Mouse (Mus musculus) CH12.LX (cell line): ENCODE measurements at regions not wholly inside any gene's neighbourhood (a gene's known extent, or its start where the extent isn't known, plus 50 kb on each side); places are given as distances from the start of the nearest gene placed in this dataset.

ENCODE experiments used
- DNase-seq: peaks from one replicate; pipeline ENCODE4 v3.0.0-alpha.2; 2013; ENCODE audit errors: extremely low read depth
- H3K27ac ChIP-seq: 2 replicates; pipeline ENCODE4 v1.5.1; 2012; ENCODE audit warnings: low read depth, mild to moderate bottlenecking, control low read depth, moderate library complexity; ENCODE audit not compliant: insufficient read depth
- H3K27me3 ChIP-seq: replicated peaks from 2 replicates; pipeline ENCODE3; 2012; ENCODE audit warnings: inconsistent platforms
- H3K36me3 ChIP-seq, 2 experiments: replicated peaks in 1 of 2; 2 replicates each; pipeline versions ENCODE3 to v1.6.1; 2012; ENCODE audit warnings: inconsistent platforms in 1 of 2, low read length in 1 of 2, mild to moderate bottlenecking in 1 of 2, mixed read lengths in 1 of 2, moderate library complexity in 1 of 2; ENCODE audit not compliant: control insufficient read depth in 1 of 2, insufficient read depth in 1 of 2
- H3K4me1 ChIP-seq, 2 experiments: 2 replicates each; pipeline ENCODE4 v1.6.1; 2012; ENCODE audit warnings: inconsistent platforms in 1 of 2, moderate library complexity in 1 of 2; ENCODE audit not compliant: insufficient read depth in 2 of 2, control insufficient read depth in 1 of 2
- H3K4me2 ChIP-seq: 2 replicates; pipeline ENCODE4 v1.6.1; 2012; ENCODE audit warnings: low read depth, mild to moderate bottlenecking, control low read depth; ENCODE audit not compliant: poor library complexity, insufficient read depth, severe bottlenecking
- H3K4me3 ChIP-seq, 3 experiments: fragments of 150-350 bp in 1 of 3; sonication (generic) in 1 of 3; replicated peaks in 1 of 3; 2 replicates each; pipeline versions ENCODE3 to v1.5.1; 2011 to 2012; ENCODE audit warnings: low read depth in 2 of 3, low read length in 2 of 3, mild to moderate bottlenecking in 2 of 3, moderate library complexity in 2 of 3, control low read depth in 1 of 3, improper control_type of control experiment in 1 of 3, inconsistent platforms in 1 of 3, mixed read lengths in 1 of 3; ENCODE audit not compliant: poor library complexity in 1 of 3
- H3K79me2 ChIP-seq: replicated peaks from 2 replicates; pipeline ENCODE4 v1.6.1; 2012; ENCODE audit warnings: mild to moderate bottlenecking, moderate library complexity; ENCODE audit not compliant: control insufficient read depth, poor library complexity, insufficient read depth, severe bottlenecking; ENCODE audit errors: extremely low read depth
- H3K9ac ChIP-seq: 2 replicates; pipeline ENCODE4 v1.6.1; 2012; ENCODE audit warnings: low read depth, mild to moderate bottlenecking, control low read depth, moderate library complexity; ENCODE audit not compliant: insufficient read depth
- H3K9me3 ChIP-seq: replicated peaks from 2 replicates; pipeline ENCODE3; 2012; ENCODE audit warnings: low read length, inconsistent platforms, mixed read lengths
- BHLHE40 ChIP-seq: IDR thresholded peaks from 2 replicates; pipeline ENCODE4 v1.6.1; 2011; ENCODE audit warnings: mild to moderate bottlenecking, low read depth, low read length, improper control_type of control experiment
- CHD1 ChIP-seq: IDR thresholded peaks from 2 replicates; pipeline ENCODE4 v1.6.1; 2012; ENCODE audit warnings: low read depth, low read length, improper control_type of control experiment, inconsistent platforms
- ELF1 ChIP-seq: IDR thresholded peaks from 2 replicates; pipeline ENCODE4 v1.6.1; 2014; ENCODE audit warnings: low read depth, mild to moderate bottlenecking, inconsistent platforms, low read length, improper control_type of control experiment
- EP300 ChIP-seq: IDR thresholded peaks from 2 replicates; pipeline ENCODE4 v1.6.1; 2011; ENCODE audit warnings: low read length, improper control_type of control experiment
- ETS1 ChIP-seq: conservative IDR thresholded peaks from 2 replicates; pipeline ENCODE4 v1.6.1; 2012; ENCODE audit warnings: low read depth, mild to moderate bottlenecking, inconsistent platforms, low read length, improper control_type of control experiment, moderate library complexity
- IRF4 ChIP-seq: IDR thresholded peaks from 2 replicates; pipeline ENCODE4 v1.6.1; 2014; ENCODE audit warnings: low read depth, mild to moderate bottlenecking, inconsistent platforms, low read length, improper control_type of control experiment
- JUN ChIP-seq: IDR thresholded peaks from 2 replicates; pipeline ENCODE4 v1.6.1; 2011; ENCODE audit warnings: low read depth, mild to moderate bottlenecking, low read length, improper control_type of control experiment, moderate library complexity; ENCODE audit not compliant: insufficient read depth
- KAT2A ChIP-seq: IDR thresholded peaks from 2 replicates; pipeline ENCODE4 v1.6.1; 2012; ENCODE audit warnings: low read length, improper control_type of control experiment, inconsistent platforms; ENCODE audit not compliant: insufficient replicate concordance
- MXI1 ChIP-seq: IDR thresholded peaks from 2 replicates; pipeline ENCODE4 v1.6.1; 2011; ENCODE audit warnings: mild to moderate bottlenecking, low read depth, low read length, improper control_type of control experiment
- NRF1 ChIP-seq: IDR thresholded peaks from 2 replicates; pipeline ENCODE4 v1.6.1; 2014; ENCODE audit warnings: low read depth, mild to moderate bottlenecking, inconsistent platforms, low read length, improper control_type of control experiment, moderate library complexity
- PAX5 ChIP-seq: IDR thresholded peaks from 2 replicates; pipeline ENCODE4 v1.6.1; 2012; ENCODE audit warnings: low read length, inconsistent platforms, mixed read lengths
- POLR2A ChIP-seq: IDR thresholded peaks from 2 replicates; pipeline ENCODE4 v1.6.1; 2011; ENCODE audit warnings: low read depth, mild to moderate bottlenecking, improper control_type of control experiment, low read length
- POLR2AphosphoS2 ChIP-seq: IDR thresholded peaks from 2 replicates; pipeline ENCODE4 v1.6.1; 2011; ENCODE audit warnings: low read depth, low read length, improper control_type of control experiment
- RAD21 ChIP-seq: IDR thresholded peaks from 2 replicates; pipeline ENCODE4 v1.6.1; 2011; ENCODE audit warnings: low read depth, mild to moderate bottlenecking, low read length, improper control_type of control experiment, moderate library complexity
- RCOR1 ChIP-seq: conservative IDR thresholded peaks from 2 replicates; pipeline ENCODE4 v1.6.1; 2012; ENCODE audit warnings: low read depth, mild to moderate bottlenecking, inconsistent platforms, low read length, improper control_type of control experiment
- SMC3 ChIP-seq: IDR thresholded peaks from 2 replicates; pipeline ENCODE4 v1.6.1; 2011; ENCODE audit warnings: low read depth, low read length, improper control_type of control experiment
- TBP ChIP-seq: conservative IDR thresholded peaks from 2 replicates; pipeline ENCODE4 v1.6.1; 2011; ENCODE audit warnings: low read depth, low read length, improper control_type of control experiment
- TCF12 ChIP-seq: IDR thresholded peaks from 2 replicates; pipeline ENCODE4 v1.6.1; 2014; ENCODE audit warnings: low read depth, mild to moderate bottlenecking, inconsistent platforms, low read length, improper control_type of control experiment
- UBTF ChIP-seq: IDR thresholded peaks from 2 replicates; pipeline ENCODE4 v1.6.1; 2012; ENCODE audit warnings: low read depth, mild to moderate bottlenecking, inconsistent platforms, low read length, improper control_type of control experiment, moderate library complexity
- ZKSCAN1 ChIP-seq: IDR thresholded peaks from 2 replicates; pipeline ENCODE4 v1.6.1; 2012; ENCODE audit warnings: low read depth, inconsistent platforms, low read length, improper control_type of control experiment, borderline replicate concordance
- ZNF384 ChIP-seq: IDR thresholded peaks from 2 replicates; pipeline ENCODE4 v1.6.1; 2012; ENCODE audit warnings: low read depth, low read length, improper control_type of control experiment, inconsistent platforms
- dilution Hi-C: fragments of 300-500 bp; cut with MboI; formaldehyde crosslinking; loops from 2 replicates; pipeline ENCODE4 v1.14.3; 2020; ENCODE audit warnings: low sequenced_read_pairs; ENCODE audit not compliant: extremely low pct_unique_long_range_greater_than_20kb, extremely low pct_ligation_motif_present
- in situ Hi-C: fragments of 300-500 bp; cut with MboI; formaldehyde crosslinking; loops from 3 replicates; pipeline ENCODE4 v1.14.3; 2019; ENCODE audit warnings: low sequenced_read_pairs, low pct_ligation_motif_present, low pct_unique_long_range_greater_than_20kb, mixed read lengths

DNA sequence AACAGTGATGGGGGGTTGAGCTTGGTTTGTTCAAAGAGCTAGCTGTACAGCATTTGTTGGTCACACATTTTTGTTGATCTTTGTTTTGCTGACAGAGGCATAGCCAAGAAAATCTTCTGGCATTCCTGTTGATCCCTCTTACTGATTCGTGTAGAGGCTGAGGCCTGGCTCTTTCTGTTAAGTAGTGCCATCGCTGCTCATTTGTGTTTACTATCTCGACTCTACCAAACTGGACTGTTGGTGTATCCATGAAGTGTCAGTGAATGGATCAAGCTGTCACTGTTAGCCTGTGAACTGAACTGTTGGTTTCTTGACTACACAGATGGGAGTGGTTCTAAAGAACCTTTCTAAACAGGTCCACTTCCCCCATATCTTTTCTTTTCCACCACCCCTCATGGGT is 223.8 kb upstream of the Ptbp2 start:
- no peaks in the 10 kb centered on the region for H3K36me3 ChIP-seq
- H3K27ac ChIP-seq: no peak overlapping the region
- in situ Hi-C loops: no loop called here
- peaks cover 67% of the 10 kb centered on the region for H3K9me3 ChIP-seq
- dilution Hi-C loops: no loop called here
- no peak overlapping the region for H3K9ac ChIP-seq
- H3K4me2 ChIP-seq: no peak overlapping the region
- no peak for TF ChIP-seq ELF1
- no peak for TF ChIP-seq RCOR1
- TF ChIP-seq SMC3: no peak
- TF ChIP-seq ETS1: no peak
- TF ChIP-seq KAT2A: no peak
- no peak for TF ChIP-seq TBP
- TF ChIP-seq UBTF: no peak
- no peak for TF ChIP-seq RAD21
- TF ChIP-seq IRF4: no peak
- no peak for TF ChIP-seq POLR2A
- TF ChIP-seq POLR2AphosphoS2: no peak
- no peak for TF ChIP-seq PAX5
- TF ChIP-seq NRF1: no peak
- TF ChIP-seq, all 38 proteins: peak for 0
- no peak overlapping the region for H3K4me3 ChIP-seq
- H3K79me2 ChIP-seq: no peaks in the 10 kb centered on the region
- no peak for DNase-seq
- no peaks in the 10 kb centered on the region for H3K27me3 ChIP-seq
- no peaks in the 10 kb centered on the region for H3K4me1 ChIP-seq

DNA sequence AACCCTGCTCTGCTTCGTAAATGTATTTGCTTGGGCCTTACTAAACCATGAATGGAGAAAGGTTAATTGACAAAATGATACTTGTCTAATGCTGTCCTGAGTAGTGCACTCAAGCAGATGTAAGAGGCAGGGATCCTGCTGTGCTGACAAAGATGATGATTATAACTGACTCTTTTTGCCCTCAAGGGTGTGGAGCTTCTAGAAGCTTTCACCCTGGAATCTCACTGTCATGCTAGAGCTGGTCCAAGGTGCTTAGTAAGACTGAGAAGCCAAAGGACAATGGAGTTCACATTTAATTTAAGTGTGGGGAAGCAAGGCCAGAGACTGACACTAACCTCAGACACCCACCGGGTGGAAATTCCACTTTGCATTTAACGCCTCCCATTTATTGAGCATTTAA is 220.3 kb upstream of the Ptbp2 start:
- H3K4me3 ChIP-seq: no peak overlapping the region
- no peak overlapping the region for H3K4me2 ChIP-seq
- no peak for DNase-seq
- H3K27me3 ChIP-seq: no peaks in the 10 kb centered on the region
- H3K36me3 ChIP-seq: no peaks in the 10 kb centered on the region
- TF ChIP-seq ZNF384: no peak
- TF ChIP-seq MXI1: no peak
- TF ChIP-seq BHLHE40: no peak
- no peak for TF ChIP-seq UBTF
- TF ChIP-seq RCOR1: no peak
- TF ChIP-seq ZKSCAN1: no peak
- no peak for TF ChIP-seq POLR2A
- TF ChIP-seq TCF12: no peak
- no peak for TF ChIP-seq CHD1
- no peak for TF ChIP-seq JUN
- TF ChIP-seq NRF1: no peak
- no peak for TF ChIP-seq EP300
- TF ChIP-seq POLR2AphosphoS2: no peak
- dilution Hi-C loops: no loop called here
- in situ Hi-C loops: no loop called here
- H3K9me3 ChIP-seq: peaks cover 49% of the 10 kb centered on the region
- no peak overlapping the region for H3K27ac ChIP-seq
- no peak overlapping the region for H3K9ac ChIP-seq
- no peaks in the 10 kb centered on the region for H3K4me1 ChIP-seq
- no peaks in the 10 kb centered on the region for H3K79me2 ChIP-seq
